Mouse (Mus musculus) myocyte (in vitro differentiated cells): ENCODE results near the gene Gm11939.

ENCODE experiments used
- E2F4 ChIP-seq: IDR thresholded peaks from one replicate; pipeline ENCODE4 v1.6.1; 2011; ENCODE audit warnings: mild to moderate bottlenecking, control low read depth, moderate library complexity; ENCODE audit not compliant: insufficient read depth
- MAX ChIP-seq: IDR thresholded peaks from one replicate; pipeline ENCODE4 v1.6.1; 2011; ENCODE audit warnings: low read depth, mild to moderate bottlenecking, control low read depth
- MYOG ChIP-seq, 3 experiments: IDR thresholded peaks; one replicate each; pipeline ENCODE4 v1.6.1; 2011; ENCODE audit warnings: control low read depth in 2 of 3, low read depth in 2 of 3, mild to moderate bottlenecking in 2 of 3; ENCODE audit not compliant: insufficient read length in 2 of 3, control insufficient read depth in 1 of 3, insufficient read depth in 1 of 3
- POLR2A ChIP-seq: IDR thresholded peaks from one replicate; pipeline ENCODE4 v1.6.1; 2011; ENCODE audit warnings: low read depth, mild to moderate bottlenecking, control low read depth, moderate library complexity; ENCODE audit not compliant: insufficient read length
- POLR2AphosphoS2 ChIP-seq: IDR thresholded peaks from one replicate; pipeline ENCODE4 v1.6.1; 2011; ENCODE audit warnings: low read depth, control low read depth; ENCODE audit not compliant: insufficient read length
- REST ChIP-seq: IDR thresholded peaks from one replicate; pipeline ENCODE4 v1.6.1; 2011; ENCODE audit warnings: mild to moderate bottlenecking, control low read depth, moderate library complexity; ENCODE audit not compliant: insufficient read depth, insufficient read length
- SRF ChIP-seq: IDR thresholded peaks from one replicate; pipeline ENCODE4 v1.6.1; 2011; ENCODE audit warnings: low read depth; ENCODE audit not compliant: control insufficient read depth, insufficient read length
- TCF3 ChIP-seq: IDR thresholded peaks from one replicate; pipeline ENCODE4 v1.6.1; 2011; ENCODE audit warnings: low read depth, control low read depth; ENCODE audit not compliant: insufficient read length
- USF1 ChIP-seq: IDR thresholded peaks from one replicate; pipeline ENCODE4 v1.6.1; 2011; ENCODE audit warnings: low read depth, mild to moderate bottlenecking, control low read depth, moderate library complexity

- TF ChIP-seq REST, result no peak
- no peak for TF ChIP-seq POLR2A
- no peak for TF ChIP-seq E2F4
- TF ChIP-seq USF1, result no peak
- TF ChIP-seq SRF, result no peak
- TF ChIP-seq POLR2AphosphoS2, result no peak
- no peak for TF ChIP-seq MYOG (IDR thresholded peaks at IDR 0.05; ENCODE audit: control insufficient read depth in 1 of 3, insufficient read depth in 1 of 3, insufficient read length in 2 of 3, low read depth in 2 of 3)
- no peak for TF ChIP-seq TCF3
- TF ChIP-seq MAX, result no peak
Measured at GRCm38 (mm10) chr11:99581564-99581963, 22.3 kb upstream of the Gm11939 start.
